Mouse (Mus musculus) kidney, adult 8-10 months (tissue): ENCODE measurements around the gene Ralgapa2.

ENCODE experiments used
- DNase-seq, 2 experiments: peaks; one replicate each; pipeline ENCODE4 v3.0.0; 2022

Ralgapa2 gene

DNA sequence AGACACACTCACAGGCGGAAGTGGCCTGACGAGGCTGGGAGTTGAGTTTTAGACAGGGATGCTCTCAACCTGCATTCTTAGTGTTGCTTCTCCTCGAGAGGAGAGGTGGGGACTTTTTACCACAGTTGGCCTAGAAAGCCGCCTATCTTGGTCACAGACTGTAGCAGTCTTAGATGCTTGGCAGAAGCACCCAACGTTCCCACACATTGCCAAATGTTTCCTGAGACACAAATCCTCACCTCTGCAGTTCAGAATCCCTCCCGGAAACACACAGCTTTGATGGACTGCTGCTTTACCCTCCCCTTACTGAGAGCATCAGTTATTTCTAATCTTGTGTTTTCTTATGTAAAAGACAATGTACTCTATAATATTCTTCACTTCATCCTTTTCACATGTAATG lies 155.6 kb downstream of the Ralgapa2 start:
- DNase-seq, result no peak

DNA sequence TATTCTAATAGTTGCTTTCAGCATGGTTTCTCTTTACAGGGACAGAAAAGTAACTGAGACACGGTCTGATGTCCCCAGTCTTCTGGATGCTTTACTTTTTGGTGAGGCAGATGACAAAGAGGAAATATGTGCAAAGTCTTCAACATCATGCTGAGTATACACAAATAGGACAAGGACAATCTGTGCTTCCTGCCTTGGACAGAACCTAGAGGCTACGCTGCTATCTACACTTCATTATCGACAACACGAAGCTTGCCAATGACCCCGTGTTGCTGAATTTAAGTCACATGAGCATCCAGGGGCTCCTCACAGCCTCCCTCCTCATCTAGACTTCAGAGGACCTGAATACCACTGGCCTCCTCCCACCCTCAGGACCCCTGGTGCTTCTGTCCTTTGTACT lies 161.9 kb downstream of the Ralgapa2 start:
- no peak for DNase-seq

DNA sequence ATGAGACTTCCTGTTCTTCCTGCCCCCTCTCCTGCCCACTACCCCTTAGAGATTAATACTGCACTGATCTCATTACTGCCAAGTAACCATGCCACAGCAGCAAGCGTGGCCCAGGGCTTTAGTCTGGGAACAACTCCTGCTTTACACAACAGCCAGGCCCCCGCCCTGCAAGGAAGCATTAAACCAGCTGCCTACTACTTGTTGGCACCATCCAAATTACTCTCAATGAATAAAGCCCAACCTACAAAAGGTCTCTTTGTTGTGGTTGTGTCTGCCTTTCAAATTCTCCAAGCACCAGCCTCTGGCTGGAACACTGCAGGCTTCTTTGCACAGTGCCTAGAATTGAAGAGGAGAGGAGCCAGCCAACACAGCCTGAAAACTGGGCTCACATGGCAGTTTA lies 164.2 kb downstream of the Ralgapa2 start:
- no peak for DNase-seq

DNA sequence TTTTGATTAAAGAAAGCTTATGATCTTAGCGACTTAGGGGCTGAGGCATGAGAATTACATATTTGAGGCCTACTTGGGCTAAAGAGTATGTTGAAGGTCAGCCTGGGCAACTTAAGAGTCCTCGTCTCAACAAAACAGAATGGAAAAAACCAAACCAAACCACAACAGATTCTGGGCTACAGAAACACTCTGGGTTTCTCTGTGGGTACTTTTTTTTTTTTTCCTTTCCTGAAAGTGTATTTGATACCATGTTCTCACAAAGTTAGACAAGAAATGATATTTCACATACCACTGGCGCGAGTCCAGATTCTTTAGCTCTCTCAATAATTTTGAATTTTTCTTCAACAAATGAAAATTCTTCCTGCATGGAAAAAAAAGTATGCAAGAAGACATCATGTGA lies 172.1 kb downstream of the Ralgapa2 start:
- no peak for DNase-seq

DNA sequence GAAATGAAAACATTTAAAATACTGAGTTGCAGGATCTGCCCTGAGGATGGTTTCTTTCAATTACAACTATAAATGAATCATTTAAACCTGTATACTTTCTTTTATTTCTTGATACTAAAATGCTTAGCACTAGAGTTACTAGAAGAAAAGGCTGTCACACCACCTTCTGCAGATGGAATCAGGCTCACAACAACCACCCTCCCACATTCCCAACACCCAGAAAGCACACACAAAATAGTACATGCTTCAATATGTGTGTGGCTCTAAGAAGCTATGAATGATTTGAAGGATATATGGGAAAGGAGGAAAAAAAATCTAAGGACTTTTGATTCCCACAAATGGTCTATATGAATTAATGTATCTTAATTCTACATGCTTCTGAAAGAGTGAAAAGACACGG lies 174.6 kb downstream of the Ralgapa2 start:
- DNase-seq, result no peak

DNA sequence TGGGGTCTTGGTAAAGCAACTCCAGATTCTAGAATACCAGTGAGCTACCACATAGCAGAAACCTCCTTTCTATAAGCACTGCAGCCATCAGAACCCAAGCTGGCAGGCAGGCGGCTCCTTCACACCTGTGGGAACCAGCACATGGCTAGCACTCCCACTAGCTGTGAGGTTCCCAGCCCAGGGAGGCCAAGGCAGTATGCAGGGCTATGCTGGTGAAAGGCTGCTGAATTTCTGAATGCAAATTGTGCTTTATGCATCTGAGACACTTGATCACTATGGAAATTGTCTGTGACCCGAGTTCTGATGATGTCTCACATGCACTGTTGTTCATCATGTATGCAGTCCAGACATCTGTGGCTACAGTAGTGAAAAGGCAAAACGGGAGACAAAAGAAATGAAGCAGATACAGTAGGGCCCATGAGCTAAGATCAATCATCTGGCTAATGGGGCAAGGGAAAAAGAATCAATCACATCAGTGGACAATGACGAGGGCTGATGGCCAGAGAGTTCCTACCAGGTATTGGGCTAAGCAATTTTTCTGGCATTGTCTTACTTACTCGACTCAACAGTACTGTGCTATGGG lies 180.2 kb downstream of the Ralgapa2 start:
- DNase-seq, result no peak

DNA sequence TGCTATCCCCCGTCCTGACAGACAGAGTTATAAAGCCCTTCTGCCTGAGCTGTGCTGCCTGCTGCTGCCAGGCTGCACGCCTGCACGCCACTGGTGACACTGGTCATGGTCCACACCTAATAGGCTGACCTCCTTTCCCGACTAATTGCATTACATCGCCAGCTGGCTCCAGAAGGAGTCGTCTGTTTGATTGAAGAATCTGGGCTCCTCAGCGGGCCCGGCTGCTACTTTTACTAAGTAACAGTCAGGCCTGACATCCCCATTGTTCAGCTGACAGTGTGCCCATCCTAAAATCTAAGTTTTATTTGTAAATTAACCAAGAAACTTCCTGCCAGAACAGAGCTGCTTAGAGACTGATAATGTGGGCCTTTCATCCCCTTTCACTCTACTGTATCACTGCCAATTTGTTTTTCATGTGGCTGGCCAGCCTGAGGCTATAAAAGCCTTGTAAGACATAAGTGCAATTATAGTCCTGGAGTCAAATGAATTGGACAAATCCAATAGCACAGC lies 181.3 kb downstream of the Ralgapa2 start:
- peak in 1 of 2 experiments; percentile 28 for DNase-seq

DNA sequence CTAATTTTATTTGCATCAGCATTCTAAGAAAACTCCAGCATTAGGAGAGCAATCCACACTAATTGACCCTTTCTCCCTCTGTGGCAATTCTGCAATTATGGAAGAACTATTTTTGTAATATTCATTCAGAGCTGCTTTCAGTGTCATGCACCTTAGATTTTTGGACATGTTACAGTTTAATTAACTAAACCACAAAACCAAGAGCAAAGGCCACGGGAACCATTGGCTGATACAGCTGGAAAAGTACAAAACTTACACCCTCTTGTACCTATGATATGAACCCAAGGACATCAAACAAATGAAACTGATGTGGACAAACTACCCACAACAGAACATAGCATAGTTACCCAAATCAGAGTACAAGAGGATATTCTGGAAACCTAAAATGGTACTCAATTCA lies 182.0 kb downstream of the Ralgapa2 start:
- peak in 1 of 2 experiments; percentile 23 for DNase-seq

DNA sequence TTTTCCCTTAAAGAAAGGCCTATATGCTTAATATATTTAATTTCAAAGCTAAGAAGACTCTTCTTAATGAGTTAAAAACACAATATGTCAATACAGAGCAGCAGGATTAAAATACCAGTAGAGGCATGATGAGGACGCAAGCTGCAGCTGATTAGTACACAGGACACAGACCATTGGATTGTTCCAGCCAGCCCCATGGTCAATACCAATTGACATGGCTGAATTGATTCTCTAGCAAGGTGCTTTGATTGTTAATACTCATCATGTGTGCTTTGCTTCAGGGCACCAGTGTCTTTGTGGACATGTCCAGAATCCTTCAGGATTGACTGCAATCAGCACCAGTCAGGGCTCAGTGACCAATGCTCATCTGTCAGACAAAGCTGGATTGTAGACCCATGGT lies 185.5 kb downstream of the Ralgapa2 start:
- no peak for DNase-seq

DNA sequence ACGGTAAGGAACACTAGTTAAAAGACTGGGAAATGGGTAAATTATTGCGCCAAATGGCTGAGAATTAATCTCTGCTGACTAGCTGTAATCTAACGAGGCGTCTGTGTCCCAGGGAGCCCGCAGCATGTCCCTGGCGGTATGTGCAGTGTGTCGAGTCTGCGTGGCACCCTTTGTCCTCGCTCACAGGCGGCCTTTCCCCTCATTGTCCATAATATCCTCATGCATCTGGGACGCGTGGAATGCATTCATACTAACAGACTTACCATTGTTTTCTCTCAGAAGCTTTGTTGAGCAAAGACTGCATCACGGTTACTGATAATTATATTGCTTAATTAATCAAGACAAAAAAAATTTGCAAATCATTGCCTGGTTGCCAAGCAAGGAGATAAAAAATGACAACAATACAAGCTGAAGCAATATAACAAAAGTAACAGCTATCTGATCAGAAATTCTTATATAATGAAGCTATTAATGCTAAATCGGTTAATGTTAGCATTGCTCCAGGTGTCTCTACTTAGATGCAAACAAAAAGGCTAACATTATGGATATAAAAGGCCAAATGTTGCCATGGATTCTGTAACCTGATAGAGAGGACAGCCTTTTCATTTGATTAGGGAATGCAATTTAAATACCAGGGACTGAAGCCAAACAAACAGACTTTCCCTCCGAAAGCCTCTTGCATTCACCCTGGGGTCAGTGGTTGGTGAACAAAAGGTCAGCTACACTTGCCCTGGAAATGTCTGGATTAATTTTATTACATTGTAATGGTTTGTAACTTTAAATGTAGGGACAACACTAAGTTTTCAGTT lies 187.0 kb downstream of the Ralgapa2 start:
- DNase-seq, result no peak

DNA sequence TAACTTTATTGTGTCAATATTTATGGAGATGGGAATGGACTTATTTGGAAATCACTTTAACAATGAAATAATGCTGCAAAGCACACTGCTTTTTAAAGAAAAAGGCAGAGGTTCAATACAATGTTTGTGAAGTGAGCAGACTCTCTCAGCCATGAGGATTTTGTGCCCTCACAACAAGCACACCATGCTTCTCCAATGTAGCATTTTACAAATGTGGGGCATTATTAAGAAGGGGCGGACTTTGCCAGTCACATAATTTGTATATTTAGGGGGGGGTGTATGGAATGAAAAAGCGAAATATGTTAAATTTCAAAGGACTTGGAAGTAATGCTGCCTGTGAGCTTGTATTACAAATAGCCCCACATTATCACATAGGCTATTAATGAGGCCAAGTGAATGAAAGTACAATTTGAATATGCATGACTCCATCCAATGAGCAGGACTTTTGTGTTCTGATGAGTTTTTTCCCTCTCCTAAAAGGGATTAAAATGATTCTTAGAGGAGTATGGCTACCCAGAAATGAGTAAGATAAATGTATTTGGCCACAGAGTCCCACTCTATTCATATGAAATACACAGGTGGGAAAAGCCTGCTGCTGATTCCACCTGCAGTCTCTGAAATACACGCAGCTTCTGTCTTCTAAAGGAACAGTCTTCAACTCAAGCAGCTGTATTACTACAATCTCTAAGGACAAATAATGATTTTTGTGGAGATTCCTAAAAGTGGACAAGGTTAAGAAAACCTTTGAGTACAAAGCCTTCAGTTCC lies 187.8 kb downstream of the Ralgapa2 start:
- no peak for DNase-seq

DNA sequence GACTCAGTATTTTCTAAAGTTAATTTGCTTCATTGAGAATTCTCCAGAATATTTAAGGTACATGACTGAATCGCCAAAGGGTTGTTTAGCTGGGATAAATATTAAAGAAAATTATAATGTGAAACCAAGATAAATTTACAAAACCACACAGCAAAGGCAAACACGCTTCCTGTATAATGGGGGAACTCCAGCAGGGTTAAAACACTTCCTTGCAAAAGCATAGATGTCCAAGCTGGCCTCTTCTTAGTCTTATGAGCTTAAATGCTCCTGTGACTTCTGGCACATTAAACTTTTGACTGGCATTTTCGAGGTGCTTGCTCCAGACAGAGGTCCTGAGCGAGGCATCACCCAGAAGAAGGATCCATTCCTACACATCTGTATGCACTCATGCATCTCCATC lies 188.6 kb downstream of the Ralgapa2 start:
- DNase-seq, result no peak

DNA sequence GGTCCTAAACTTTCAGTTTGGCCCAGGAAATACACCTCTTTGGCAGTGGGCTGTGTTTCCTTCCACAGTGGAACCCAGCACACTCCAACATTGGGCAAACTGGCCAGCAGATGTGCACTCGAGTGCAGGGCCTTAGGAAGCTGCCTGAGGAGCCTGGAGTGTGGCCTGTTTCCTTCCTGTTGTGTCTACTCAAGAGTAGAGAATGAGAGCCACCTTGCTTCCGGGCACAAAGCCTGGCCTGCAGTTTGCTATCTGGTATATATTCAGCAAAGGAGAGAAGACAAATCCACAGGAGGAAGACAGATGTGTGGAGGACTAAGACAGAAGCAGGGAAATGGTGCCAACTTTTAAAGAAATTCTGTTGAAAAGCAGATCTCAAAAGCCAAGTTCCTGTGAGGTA lies 189.4 kb downstream of the Ralgapa2 start:
- no peak for DNase-seq

DNA sequence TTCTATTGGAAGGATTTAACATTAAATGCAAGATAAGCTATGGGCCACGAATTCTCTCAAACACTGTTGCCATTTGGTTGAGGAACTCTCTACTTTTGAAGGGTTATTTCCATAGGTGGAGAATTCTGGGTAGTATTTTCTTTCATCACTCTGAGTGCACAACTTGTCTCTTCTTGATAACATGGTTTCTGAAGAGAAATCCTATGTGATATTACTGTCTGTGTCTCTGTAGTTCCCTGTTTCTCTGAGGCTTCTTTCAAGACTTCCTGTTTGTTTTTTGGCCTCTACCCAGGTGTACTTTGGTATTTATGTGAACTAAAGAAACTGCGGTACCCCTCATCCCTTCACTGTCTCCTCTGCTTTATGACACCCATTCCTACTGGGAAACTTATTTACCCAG lies 190.1 kb downstream of the Ralgapa2 start:
- DNase-seq, result no peak

DNA sequence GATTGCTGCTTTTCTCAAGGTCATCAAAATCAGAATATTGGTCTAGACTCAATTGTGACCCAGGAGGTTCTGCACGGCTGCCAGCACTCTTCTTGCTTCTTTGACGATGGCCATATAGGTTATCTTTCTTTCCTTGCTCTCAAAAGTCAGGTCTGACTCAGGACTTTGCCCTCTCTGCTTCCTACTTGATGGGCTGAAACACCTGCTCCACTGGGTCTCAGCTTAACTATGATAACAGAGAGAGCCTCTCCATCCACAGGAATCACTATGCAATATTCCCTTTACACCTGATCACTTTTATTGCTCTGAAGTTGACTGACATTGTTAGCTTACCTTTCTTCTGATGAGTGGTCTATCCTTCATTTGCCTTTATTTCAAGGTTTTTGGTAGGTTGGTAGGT lies 191.5 kb downstream of the Ralgapa2 start:
- DNase-seq, result no peak

DNA sequence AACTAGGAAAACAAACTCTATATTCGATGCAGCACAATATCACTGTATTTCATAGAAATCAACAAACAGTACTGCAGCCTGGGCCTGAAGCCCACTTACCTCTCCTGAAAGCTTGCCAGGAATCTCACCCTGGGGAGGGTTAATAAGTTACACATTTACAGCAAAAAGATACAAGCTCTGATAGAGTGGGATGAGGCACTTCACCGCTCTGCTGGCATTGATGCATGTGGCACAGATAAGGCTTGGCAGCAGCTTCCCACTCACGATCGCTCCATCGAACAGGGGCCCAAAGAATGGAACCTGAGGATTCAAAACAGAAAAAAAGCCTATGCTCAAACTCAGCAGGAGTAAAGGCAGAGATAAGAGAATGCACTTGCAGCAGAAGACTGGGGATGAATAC lies 197.4 kb downstream of the Ralgapa2 start:
- peak; percentile 21 to 35 for DNase-seq

DNA sequence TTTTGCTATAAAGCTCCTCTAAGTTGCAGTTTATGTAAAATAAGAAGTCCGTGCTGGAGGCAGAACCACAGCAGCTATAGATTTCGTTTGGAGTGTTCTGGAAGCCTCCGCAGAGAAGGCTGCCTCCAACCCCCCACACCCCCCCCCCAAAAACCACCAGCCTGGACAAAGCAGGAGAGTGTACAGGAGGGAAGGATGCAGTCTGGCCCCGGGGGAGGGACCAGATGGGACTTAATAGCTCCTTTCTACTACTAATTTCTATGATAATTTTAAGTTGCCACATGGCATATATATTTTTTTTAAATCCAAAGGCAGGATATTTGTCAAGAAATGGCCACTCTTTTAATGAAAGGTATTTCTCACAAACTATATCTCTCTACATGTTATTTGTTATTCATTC lies 198.3 kb downstream of the Ralgapa2 start:
- no peak for DNase-seq

DNA sequence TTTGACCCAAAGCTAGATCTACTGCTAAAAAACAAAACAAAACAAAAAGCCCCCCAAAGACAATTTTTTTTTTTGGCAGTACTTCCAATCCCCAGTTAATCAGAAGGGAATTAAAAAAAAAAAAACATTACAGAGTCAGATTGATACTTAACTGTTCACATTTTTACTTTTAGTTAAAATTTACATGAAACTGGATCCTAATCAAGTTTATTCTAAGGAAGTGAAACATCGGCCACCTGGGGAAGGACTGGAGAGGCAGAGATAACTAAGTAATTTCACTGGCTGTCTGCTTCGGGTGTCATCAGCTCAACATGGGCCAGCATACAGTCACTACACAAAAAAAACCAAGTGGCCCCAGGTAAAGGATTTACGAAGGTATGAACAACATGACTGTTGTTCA lies 201.4 kb downstream of the Ralgapa2 start:
- no peak for DNase-seq

DNA sequence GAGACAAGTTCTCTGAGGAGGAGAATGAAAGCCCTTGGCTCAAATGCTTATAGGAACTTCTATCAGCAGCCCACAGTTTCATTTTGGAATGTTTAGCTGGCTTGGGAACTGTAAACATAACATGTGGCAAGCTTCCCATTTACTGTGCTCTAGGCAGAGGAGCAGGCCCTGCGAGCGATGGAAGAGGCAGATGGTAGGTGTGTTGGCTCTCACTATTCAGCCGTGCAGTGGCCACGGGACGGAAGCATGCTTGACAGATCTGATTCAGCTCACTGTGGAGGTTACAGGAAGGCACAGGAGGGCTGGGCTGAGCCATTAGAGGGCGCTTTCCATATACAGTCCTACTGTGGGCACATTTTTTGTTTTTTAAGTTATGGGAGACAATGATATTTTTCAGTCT lies 201.9 kb downstream of the Ralgapa2 start:
- peak in 1 of 2 experiments; percentile 24 for DNase-seq

DNA sequence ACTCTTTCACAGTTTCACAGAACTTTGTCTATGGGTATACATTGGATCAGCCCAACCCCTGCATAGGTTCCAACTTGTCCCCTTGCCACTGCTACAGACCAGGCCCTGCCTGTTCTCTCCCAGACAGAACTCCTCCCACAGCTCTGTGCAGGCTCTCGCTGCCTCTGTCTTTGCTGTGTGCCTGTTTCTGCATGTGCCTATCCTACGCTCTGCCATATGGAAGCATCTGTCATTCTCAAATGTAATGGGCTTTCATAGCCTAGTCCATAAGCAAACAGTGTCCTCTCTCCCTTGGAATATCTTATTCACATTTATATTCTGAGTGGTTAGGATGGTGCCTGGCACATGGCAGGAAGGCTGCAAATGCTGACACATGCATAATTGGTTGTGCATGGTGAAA lies 202.7 kb downstream of the Ralgapa2 start:
- no peak for DNase-seq

DNA sequence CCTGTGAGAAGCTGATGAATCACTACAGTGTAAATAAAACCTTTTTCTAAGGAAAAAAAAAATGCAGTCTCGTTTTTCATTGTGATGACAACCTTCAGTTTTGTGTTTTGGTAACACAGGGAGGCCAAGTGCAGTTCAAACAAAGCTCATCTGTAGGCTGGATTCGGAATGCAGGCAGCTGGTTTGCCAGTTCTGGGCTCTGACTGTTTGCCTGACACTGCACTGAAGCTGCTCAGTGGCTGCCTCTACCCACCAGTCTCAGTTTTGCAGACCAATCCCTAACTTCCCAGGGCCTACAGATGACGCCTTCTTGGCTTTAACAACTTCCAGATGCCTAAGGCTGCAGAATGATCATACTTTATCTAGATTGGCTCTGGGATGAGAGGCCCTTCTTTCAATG lies 205.1 kb downstream of the Ralgapa2 start:
- DNase-seq, result no peak

DNA sequence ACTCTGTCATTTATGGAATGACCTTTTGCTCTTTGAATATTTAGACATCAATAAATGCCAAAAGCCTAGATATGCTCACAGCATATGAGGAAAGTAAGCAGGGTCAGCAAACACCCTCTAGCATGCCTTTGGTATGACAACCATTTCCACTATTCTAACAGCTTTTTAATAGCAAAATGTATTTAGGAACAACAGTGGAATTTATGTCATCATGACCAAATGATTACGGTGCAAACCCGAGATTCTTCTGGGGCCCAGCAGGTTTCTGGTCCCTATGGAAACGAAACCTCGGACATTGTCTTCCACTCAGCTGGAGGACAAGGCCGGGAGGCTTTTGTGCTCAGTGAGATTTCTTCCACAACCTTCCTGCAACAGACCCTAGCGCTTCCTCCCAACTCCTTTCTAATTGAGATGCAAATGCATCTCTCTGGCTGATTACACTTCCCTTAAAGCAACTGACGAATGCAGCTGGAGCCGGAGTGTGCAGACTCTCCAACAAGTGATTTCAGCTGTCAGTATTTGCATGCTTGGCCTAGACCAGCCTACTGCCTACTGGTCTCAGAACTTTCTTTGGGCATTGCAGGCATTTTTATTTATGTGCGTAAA lies 209.9 kb downstream of the Ralgapa2 start:
- no peak for DNase-seq

DNA sequence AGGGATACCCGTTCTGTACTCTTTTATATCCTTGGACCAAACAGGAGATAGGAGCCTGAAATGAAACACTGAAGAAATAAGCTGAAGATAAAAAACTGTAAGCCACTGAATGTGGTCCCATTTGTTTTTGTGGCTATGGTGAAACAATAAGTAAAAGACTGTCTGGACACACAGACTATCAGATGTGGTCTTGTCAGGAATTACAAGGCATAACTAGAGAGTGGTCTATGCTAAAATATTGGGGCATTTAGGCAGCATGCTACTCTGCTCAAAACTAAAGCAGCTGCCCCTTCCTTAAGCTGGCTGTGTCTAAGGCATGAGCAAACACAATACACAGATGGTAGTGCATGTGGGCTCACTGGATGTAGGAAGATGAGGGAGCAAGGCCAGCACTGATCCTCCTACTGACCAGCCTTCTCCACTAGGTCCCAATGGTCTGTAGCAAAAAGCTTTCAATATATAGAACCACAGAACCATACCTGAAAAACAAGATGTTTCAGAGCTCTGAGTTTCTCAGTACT lies 211.6 kb downstream of the Ralgapa2 start:
- no peak for DNase-seq
